Mouse (Mus musculus): ENCODE measurements around the gene Rprd1b.

DNA sequence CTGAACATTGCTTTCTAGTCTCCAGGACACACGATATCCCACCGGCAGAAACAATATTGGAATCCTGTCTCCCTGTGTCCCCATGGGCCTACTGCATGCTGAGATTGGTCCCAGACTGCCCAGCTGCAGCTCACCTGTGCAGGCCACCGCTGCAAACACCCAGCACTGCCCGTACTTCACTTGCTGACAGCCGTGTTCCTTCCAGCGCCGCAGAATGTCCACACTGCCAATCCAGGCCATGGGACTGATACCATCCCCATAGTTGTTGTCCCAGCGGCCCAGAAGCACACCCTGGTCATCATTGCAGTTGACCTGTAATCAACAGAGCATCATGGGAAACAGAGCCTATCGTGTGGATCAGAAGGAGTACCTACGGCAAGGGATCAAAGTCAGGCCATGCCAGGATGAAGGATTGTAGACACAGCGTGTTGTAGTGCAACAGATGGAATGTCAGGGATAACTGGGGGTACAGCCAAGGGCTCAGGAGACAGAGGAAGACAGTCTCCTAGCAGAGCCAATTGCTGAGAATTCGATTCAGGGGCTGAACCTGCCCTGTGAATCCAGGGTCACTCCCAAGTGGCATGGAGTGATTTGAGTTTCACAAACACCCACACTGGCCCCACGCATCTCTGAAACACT, 103.0 kb downstream of the Rprd1b start:
- TF ChIP-seq CTCF (IDR thresholded peaks at IDR 0.05; ENCODE audit: low read depth) (no peak), EP300 (IDR thresholded peaks at IDR 0.05; ENCODE audit: low read depth) (no peak)
